ENCODE assay signal across 11 mouse cellular contexts in the genomic region with DNA sequence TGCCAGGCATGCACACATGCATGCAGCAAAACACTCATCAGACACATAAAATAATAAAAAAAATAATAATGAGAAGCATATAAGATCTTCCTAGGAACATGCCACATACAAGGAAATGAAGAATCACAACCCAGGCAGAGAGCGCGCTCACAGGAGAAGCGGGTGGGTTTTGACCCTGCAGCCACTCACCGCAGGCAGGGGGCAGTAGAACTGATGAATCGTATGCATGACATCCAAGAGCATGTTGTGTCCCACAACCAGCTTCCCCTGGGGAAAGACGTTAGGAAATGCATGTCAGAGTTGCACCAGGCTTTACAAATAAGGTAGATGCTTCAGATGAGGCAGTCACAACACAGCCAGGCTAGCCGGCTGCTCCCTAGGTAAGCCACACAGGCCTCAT. TPM values are rescaled to one million over a fixed set of nuclear protein-coding genes. Genes with fewer than 3 reads are reported as not detected.
DNase-seq lines count a peak whose midpoint lies in the region; ATAC-seq and TF ChIP-seq lines count a peak whose summit lies in the region.
"Had no signal": no experiment of that assay in that cellular context is flagged by ENCODE, and none has a peak within 500 bp of the region (broad histone marks: within the 10 kb centered on the region; RNA-seq: fewer than 3 reads in every experiment).

No protein-coding gene starts in this region.

- intact Hi-C loops in gastrocnemius, postnatal 14 days (cut with DNase I; ENCODE audit: low total_unique reads) = no loop called here

- ATAC-seq in midbrain, postnatal 0 days (ENCODE audit: low FRiP score) = no peak
- no peak for ATAC-seq in midbrain, embryonic 15.5 days (replicated peaks)
- ATAC-seq in common myeloid progenitor, adult 5-6 weeks (replicated peaks; ENCODE audit: low read depth, poor library complexity, severe bottlenecking) = 0 out of 2 replicates have a peak, but pooled peaks have one; percentile 39
- ATAC-seq: activated CD4-positive, CD25-positive, alpha-beta regulatory T cell, adult 4 months had no signal

- no peak overlapping the region for H3K27ac ChIP-seq in midbrain, postnatal 0 days (ENCODE audit: low read depth, low read length)
- no peak overlapping the region for H3K27ac ChIP-seq in midbrain, embryonic 15.5 days
- H3K27ac ChIP-seq: lung, embryonic 15.5 days had no signal

- peak; percentile 5 for DNase-seq in gastrocnemius, postnatal 14 days
- DNase-seq in gastrocnemius, postnatal 25 days = no peak
- no peak for DNase-seq in midbrain, postnatal 0 days (ENCODE audit: low spot score)
- peak; percentile 5 to 18 for DNase-seq in thymus, postnatal 10 days (ENCODE audit: low spot score in 2 of 2)
- DNase-seq in frontal cortex, adult 2 months (ENCODE audit: extremely low spot score in 1 of 2, low spot score in 1 of 2) = no peak
- DNase-seq in Muller cell, postnatal 12 days (ENCODE audit: inconsistent ontology term) = no peak

- WGBS in midbrain, postnatal 0 days = 76% methylated on average over 7 of the region's 7 CpGs
- WGBS in midbrain, embryonic 15.5 days = 75% methylated on average over 7 of the region's 7 CpGs

- H3K4me3 ChIP-seq in midbrain, postnatal 0 days (ENCODE audit: low read depth, low read length) = no peak overlapping the region
- H3K4me3 ChIP-seq in midbrain, embryonic 15.5 days = no peak overlapping the region
- H3K4me3 ChIP-seq: erythroblast, embryonic 14.5 days; lung, embryonic 15.5 days had no signal

- H3K4me1 ChIP-seq in midbrain, postnatal 0 days (ENCODE audit: insufficient read depth, low read length) = no peaks in the 10 kb centered on the region
- no peaks in the 10 kb centered on the region for H3K4me1 ChIP-seq in midbrain, embryonic 15.5 days
- H3K4me1 ChIP-seq: lung, embryonic 15.5 days had no signal

- H3K9ac ChIP-seq in midbrain, postnatal 0 days (replicated peaks; ENCODE audit: low read length, poor library complexity, severe bottlenecking) = no peak overlapping the region
- no peak overlapping the region for H3K9ac ChIP-seq in midbrain, embryonic 15.5 days
- H3K9ac ChIP-seq: lung, embryonic 15.5 days had no signal

- no peaks in the 10 kb centered on the region for H3K9me3 ChIP-seq in midbrain, postnatal 0 days (ENCODE audit: low read length)
- no peaks in the 10 kb centered on the region for H3K9me3 ChIP-seq in midbrain, embryonic 15.5 days
- H3K9me3 ChIP-seq: lung, embryonic 15.5 days had no signal

- H3K27me3 ChIP-seq in midbrain, postnatal 0 days (ENCODE audit: insufficient read depth, low read length) = no peaks in the 10 kb centered on the region
- no peaks in the 10 kb centered on the region for H3K27me3 ChIP-seq in midbrain, embryonic 15.5 days (replicated peaks)
- H3K27me3 ChIP-seq: lung, embryonic 15.5 days had no signal

- TF ChIP-seq CTCF in midbrain, postnatal 0 days (IDR thresholded peaks at IDR 0.05) = peak; percentile 53

- 0 out of 2 replicates have a peak, but pooled peaks cover 4% of the 10 kb centered on the region for H3K36me3 ChIP-seq in midbrain, postnatal 0 days (ENCODE audit: insufficient read depth, low read length)
- no peaks in the 10 kb centered on the region for H3K36me3 ChIP-seq in midbrain, embryonic 15.5 days (replicated peaks)

- H3K4me2 ChIP-seq in midbrain, postnatal 0 days (ENCODE audit: low read depth, low read length, poor library complexity, severe bottlenecking) = no peak overlapping the region
- no peak overlapping the region for H3K4me2 ChIP-seq in midbrain, embryonic 15.5 days
- H3K4me2 ChIP-seq: lung, embryonic 15.5 days had no signal

RNA-seq across cellular contexts. Expression of a gene that starts 27.9 kb away (rescaled TPM):
- total RNA-seq in gastrocnemius, postnatal 14 days (2021) = 10 to 100 TPM in 1 of 2 experiments, 1 to 10 TPM in 1; 9.0 to 11.8 TPM
- 1 to 10 TPM; 5.9 to 6.1 TPM for total RNA-seq in gastrocnemius, postnatal 25 days (2021)
- 11.8 and 14.8 TPM in 2 replicates for total RNA-seq in midbrain, postnatal 0 days (2014; rRNA removed)
- 28.0 and 29.3 TPM in 2 replicates for polyA plus RNA-seq in midbrain, postnatal 0 days (2015; fragmentation: Nextera tagmentation; extraction: Ambion mirVana)
- polyA plus RNA-seq in midbrain, embryonic 15.5 days (2015; fragmentation: Nextera tagmentation; extraction: Ambion mirVana) = 30.2 and 31.2 TPM in 2 replicates
- 57.2 and 72.2 TPM in 2 replicates for total RNA-seq in common myeloid progenitor, adult 5-6 weeks (2017)
- polyA plus RNA-seq in frontal cortex, adult 2 months (2012; rRNA removed) = 26.8 and 27.0 TPM in 2 replicates

RNA-seq across cellular contexts. Expression of a gene that starts 31.6 kb away (rescaled TPM):
- 10 to 100 TPM; 28.2 to 34.2 TPM for total RNA-seq in gastrocnemius, postnatal 14 days (2021)
- total RNA-seq in gastrocnemius, postnatal 25 days (2021) = 10 to 100 TPM; 29.1 to 37.1 TPM
- 37.5 and 38.9 TPM in 2 replicates for total RNA-seq in midbrain, postnatal 0 days (2014; rRNA removed)
- 37.1 and 38.3 TPM in 2 replicates for polyA plus RNA-seq in midbrain, postnatal 0 days (2015; fragmentation: Nextera tagmentation; extraction: Ambion mirVana)
- 54.9 and 56.4 TPM in 2 replicates for polyA plus RNA-seq in midbrain, embryonic 15.5 days (2015; fragmentation: Nextera tagmentation; extraction: Ambion mirVana)
- total RNA-seq in common myeloid progenitor, adult 5-6 weeks (2017) = 42.0 and 55.5 TPM in 2 replicates
- 38.1 and 44.1 TPM in 2 replicates for polyA plus RNA-seq in frontal cortex, adult 2 months (2012; rRNA removed)

RNA-seq across cellular contexts. Expression of a gene that starts 31.7 kb away (rescaled TPM):
- 1 to 10 TPM; 1.7 to 2.3 TPM for total RNA-seq in gastrocnemius, postnatal 14 days (2021)
- 1 to 10 TPM; 1.7 to 2.0 TPM for total RNA-seq in gastrocnemius, postnatal 25 days (2021)
- 3.1 and 5.4 TPM in 2 replicates for total RNA-seq in midbrain, postnatal 0 days (2014; rRNA removed)
- polyA plus RNA-seq in midbrain, postnatal 0 days (2015; fragmentation: Nextera tagmentation; extraction: Ambion mirVana) = 3.2 and 4.0 TPM in 2 replicates
- 6.5 and 7.4 TPM in 2 replicates for polyA plus RNA-seq in midbrain, embryonic 15.5 days (2015; fragmentation: Nextera tagmentation; extraction: Ambion mirVana)
- 12.2 and 18.5 TPM in 2 replicates for total RNA-seq in common myeloid progenitor, adult 5-6 weeks (2017)
- 2.0 and 2.3 TPM in 2 replicates for polyA plus RNA-seq in frontal cortex, adult 2 months (2012; rRNA removed)

Comparison
In these comparisons a context has a peak if more than half of its experiments do, and no peak if none do; other contexts are left out.
1. DNase-seq: peak in gastrocnemius, postnatal 14 days (single experiment) and thymus, postnatal 10 days (2 of 2); none in gastrocnemius, postnatal 25 days (single experiment), midbrain, postnatal 0 days (single experiment), frontal cortex, adult 2 months (0 of 2) and Muller cell, postnatal 12 days (single experiment).